Mouse (Mus musculus): ENCODE data around the gene Spag17.

Spag17 gene

DNA sequence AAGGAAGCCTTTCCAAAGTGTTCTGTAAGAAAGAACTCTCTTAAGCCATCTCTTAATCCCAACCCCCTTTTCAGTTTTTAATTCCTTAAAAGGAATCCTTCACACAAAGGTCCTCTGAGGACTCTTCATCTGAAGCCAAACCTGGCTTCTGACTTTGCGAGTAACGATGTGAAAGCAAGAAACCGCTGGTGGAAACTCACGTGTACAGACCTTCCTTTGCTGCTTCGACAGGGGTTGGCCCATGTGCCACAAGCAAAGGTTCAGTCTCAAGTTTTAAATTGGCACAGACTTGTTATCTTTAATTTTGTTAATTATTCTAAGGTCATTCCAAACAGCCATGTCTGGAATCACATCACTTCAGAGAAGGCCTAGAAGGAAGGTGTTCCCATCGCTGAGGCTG is 79.1 kb downstream of the Spag17 start:
- in situ Hi-C loops (cut with MboI): no loop called here

DNA sequence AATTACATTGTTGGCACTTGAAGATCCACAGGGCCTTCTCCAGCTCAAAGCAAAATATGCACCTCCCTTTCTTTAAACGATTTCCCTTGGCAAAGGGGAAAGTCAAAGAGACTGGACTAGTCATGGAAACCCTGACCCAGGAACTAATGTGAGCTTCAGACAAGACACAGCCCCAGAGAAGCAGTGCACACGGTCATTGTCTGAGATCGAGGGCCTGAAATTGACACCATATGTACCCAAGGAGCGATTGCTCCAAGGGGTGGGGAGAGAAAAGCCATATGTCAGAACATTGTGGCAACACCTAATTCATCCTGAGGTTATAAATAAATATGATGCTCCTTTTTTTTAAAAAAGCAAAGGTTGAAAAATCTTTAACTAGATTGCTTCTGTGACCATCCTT is 80.7 kb downstream of the Spag17 start:
- in situ Hi-C loops (cut with MboI): no loop called here

DNA sequence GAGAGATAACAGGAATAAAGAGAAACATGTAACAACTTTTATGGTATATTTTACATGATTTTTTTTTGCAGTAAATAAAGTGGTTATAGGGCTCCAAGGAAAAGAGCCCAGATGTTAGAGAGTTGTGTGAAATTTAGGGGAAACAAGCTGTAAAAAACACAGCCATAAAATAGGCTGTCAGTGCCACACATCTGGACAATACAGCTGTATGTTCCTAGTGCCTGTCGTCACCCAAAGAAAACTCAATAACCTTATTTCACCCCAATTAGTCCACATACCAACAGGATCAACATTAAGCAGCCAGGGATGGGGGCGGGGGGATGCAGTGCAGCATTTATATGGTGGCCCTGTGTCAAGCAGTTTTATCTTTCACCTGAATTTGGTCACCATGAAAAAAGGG is 81.1 kb downstream of the Spag17 start:
- in situ Hi-C loops (cut with MboI): no loop called here

DNA sequence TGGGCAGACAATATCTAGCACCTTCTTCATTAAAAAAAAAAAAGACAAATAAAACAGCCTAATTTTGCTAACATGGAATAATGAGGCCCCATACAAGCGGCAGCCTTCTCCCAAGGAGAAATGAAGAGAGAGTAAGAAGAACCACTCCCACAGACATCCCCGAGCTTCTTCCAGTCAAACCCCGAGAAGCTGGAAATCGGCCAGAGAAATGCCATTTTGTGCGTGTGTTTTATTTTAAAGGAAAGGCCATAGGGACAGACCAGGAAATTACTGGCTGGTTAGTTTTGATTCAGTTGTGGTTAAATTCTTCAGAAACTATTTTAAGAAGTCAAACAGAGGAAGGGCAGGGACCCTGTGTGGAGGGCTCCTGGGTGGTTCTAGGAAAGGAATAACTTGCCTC is 85.6 kb downstream of the Spag17 start:
- in situ Hi-C loops (cut with MboI): no loop called here

DNA sequence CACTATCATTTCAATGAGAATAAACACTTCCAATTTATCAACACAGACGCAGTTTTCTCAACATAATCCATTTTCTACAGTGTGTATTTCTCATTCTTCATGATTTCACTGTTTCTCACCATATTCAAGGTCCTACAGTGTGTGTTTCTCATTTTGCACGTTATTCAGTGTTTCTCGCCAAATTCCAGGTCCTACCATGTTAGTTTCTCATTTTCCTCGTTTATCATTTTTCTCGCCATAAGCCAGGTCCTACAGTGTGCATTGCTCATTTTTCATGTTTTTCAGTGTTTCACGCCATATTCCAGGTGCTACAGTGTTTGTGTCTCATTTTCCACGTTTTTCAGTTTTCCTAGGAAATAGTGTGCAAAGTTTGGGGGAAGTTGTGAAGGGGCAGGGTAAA is 95.8 kb downstream of the Spag17 start:
- in situ Hi-C loops (cut with MboI): no loop called here

DNA sequence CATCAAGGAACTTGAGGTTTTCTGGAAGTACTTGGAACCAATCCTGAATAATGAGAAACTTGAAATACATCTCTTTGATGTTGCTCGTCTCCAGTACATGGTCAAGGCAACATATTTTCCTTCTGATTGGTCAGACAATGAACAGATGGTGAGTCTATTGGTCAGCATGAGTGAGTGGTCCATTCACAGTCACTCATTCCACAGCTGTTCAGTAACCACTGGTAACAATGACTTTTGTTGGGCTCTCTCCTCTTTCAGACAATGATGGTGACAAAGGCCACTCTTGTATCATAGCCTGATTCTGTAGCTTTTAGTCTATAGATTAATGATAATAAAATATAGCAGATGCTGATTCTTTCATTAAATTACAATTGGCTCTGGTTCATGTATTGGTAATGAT is 119.5 kb downstream of the Spag17 start:
- in situ Hi-C loops (cut with MboI): no loop called here

DNA sequence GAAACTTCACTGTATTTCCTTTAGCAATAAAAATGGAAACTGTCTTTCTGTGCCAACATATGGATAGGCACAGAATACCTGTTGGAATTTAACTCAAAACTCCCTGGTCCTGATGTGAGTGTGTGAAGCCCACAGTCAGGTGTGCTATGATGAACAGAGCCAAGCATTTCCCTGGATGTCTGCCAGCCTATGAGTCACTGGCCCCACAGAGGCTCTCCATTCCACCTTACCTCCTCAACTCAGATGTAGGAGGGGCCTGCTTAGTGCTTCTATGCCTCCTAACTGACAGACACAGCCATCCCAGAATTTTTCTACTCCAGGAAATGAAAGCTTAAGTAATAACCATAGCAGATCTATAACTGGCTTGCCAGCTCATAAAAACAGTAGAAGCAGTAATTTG is 124.6 kb downstream of the Spag17 start:
- in situ Hi-C loops (cut with MboI): no loop called here

DNA sequence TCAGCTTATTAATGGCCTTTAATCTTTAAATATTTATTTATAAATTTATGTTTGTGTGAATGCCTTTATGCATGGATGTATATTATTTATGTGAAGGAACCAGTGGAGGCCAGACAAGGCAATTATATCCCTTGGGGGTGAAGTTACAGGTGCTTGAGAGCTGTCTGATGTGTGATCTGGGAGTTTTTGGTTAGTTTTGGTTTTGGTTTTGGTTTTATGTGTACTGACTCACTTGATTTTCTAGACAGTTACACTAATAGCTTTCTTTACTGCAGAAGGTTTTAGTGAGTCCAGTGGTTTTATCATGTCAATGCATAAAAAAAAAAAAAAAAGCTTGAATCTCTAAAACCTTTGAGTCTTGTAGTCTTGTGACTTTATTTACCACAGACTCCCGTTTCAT is 128.9 kb downstream of the Spag17 start:
- in situ Hi-C loops (cut with MboI): no loop called here

DNA sequence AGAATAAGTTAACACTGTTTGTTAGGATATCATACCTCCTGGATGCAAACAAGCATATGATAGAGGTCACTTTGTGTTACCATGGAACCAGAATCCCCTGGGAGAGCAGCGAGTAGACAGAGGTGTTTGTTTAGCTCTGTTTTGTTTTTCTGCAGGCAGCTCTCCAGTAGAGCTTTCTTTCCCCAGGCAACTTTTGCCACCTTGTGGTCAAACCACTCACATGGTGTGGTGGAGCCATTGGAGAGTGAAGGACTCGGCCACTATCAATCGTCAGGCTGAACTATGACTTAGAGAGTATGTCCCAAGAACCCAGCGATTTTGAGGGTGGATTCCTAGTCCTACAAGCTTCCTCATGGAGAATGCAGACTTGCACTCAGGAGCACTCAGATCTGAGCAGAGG is 146.1 kb downstream of the Spag17 start:
- in situ Hi-C loops (cut with MboI): no loop called here

DNA sequence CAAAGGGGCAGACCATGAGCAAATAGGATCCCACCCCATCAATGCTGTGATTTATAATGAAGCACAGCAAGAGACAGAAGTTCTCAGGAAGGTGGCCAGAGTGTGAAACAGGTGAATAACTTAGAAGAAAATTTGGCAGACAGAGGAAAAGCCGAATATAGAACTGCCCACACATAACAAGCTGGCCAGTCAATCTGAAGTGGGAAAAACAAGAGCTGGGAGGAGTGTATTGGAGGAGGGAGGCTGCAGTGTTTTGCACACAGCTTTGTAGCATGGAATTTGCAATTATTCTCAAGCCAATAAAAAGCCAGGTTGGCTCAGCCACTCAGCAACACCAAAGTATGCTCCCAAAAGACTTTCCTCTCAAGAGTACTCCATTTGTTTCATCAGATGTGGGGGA is 147.8 kb downstream of the Spag17 start:
- in situ Hi-C loops (cut with MboI): no loop called here

DNA sequence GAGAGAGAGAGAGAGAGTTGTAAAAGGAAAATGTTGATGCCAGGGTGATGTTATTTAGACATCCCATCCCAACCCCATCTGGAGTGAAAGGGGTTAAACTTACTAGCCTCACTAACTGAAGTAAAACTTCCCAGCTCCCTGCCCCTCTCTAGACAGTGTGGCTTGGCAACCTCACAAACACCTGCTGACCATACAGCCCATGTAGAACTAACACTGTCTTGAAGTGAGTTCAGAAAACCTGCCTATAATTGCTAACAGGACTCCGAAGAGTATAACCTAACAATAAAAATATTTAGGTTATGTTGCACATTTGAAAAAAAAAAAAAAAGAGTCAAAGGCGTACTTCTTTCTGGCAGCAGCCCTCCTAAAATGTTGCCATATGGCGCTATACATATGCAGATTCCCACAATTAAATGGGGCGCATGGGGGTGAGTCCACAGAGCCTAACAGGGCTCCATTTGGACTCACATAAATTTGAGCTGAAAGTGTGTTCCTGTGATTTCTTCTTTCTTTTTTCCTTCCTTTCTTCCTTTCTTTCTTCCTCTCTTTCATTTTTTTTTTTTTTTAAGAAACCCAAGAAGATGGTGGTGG is 149.3 kb downstream of the Spag17 start:
- in situ Hi-C loops (cut with MboI): no loop called here

DNA sequence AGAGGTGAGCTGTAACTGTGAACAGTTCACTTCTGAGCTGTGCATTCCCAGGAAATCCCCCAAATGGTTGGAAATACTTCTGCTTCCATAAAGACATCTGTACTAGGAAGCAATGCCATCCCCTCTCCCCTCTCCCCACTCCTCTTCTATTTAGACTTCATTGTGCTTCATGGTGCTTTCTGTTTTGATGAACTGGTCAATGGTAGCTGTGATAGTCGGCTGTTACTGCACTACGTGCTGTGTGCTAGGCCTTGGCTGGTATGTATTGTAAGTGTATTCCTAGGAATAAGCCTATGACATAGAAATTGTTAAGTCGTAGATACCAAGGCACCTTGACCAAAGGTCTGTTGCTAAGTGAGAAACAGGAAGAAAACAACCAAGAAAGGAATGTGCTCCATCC is 149.9 kb downstream of the Spag17 start:
- in situ Hi-C loops (cut with MboI): no loop called here

DNA sequence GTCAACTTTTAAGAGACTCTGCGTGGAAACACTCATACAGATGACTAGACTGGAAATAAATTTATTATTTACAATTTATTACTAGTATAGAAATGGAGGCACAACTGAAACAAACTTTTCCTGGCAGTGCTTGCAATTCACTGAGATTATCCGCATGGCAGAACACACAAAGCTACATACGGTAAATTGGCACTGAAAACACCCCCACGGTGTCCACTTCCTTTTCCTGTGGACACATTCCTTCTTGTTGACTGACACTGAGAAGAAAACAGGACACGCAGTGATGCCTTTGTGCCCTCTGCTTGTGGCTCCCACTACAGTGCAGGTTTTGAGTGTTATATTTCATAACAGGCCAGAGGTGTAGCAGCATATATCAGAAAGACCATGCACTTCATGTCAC is 151.6 kb downstream of the Spag17 start:
- in situ Hi-C loops (cut with MboI): no loop called here

DNA sequence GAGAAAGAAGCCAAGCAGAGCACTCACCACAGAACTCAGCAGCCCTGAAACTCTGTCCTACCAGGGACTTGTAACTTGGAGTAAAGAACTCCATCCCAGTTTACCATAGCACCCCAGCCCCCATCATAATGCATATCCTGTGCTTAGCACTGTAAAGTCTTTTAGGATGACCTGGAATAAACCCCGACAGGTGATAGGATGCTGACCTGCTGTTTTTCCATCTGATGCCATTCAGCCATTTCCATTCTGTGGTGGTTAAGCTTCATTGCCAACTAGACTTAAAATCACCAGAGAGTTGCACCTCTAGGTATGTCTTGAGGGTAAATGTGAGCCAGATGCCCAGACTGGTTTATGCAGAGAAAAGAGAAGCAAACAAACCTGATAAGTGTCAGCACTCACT is 189.2 kb downstream of the Spag17 start:
- in situ Hi-C loops (cut with MboI): no loop called here

DNA sequence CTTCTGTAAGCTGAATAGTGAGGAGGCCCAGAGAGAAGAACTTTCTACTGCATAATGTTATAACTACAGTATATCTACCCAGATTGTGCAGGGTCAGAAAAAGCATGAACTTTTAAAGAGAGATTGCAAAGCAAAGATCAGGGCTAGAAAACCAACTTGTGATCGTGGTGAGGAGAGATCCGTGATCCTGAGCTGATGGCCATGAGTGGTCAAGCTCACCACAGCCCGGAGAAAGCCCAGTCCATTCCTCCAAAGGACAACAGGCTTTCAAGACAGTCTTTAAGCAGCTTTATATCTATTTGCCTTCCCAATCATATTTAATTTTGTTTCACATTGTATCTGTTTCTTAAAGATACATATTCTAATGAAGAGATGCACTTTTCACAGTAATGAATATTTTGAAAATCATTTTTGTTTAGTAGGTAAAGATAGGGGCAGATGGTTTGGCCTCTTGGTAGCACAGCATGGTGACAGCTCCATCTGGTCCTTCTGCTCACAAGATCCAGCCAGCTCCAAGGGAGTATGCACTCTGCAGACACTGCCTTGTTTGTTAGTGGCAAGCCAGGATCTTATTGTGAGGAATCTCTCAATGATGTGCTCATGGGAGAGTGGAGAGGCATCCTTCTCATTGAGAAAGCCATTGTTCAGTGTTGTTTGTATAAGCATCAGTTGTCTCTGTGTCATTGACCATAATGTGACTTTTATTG is 217.3 kb downstream of the Spag17 start:
- in situ Hi-C loops (cut with MboI): no loop called here

DNA sequence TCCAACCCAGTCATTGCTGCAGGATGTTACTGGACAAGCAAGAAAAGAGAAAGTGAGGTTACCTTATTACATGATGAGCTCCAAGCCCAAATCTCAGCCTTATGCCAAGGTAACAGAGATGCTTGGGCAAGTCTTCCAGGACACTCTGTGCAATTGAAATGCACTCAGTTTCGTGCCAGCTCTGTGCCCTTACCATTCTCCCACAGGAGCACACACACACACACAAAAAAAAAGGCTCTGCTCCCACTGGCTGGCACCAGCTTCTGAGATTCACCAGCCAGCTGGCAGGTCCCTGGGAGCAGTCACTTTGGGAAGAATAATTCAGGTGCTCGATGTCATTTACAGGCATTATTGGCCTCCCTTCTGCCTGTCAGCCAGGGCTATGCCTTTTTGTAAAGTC is 221.5 kb downstream of the Spag17 start:
- in situ Hi-C loops (cut with MboI): no loop called here

DNA sequence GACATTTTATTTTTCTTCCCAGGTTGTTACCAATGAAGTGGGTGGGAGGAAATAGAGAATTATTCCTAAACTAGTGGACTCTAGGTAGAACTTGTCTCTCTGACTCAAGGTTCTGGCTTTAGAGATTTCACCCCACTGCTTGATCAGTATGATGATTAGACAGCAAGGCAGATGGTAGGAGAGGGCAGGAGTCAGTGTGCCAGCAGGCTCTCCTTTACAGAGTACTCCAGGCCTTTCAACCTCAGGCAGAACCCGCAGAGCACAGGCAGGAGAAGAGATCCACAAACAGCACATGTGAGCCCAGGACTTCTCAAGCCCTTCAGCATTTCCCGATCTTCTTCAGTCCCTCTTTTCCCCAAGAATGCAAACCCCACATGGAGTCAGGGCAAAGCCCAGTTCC is 233.5 kb downstream of the Spag17 start:
- in situ Hi-C loops (cut with MboI): no loop called here

DNA sequence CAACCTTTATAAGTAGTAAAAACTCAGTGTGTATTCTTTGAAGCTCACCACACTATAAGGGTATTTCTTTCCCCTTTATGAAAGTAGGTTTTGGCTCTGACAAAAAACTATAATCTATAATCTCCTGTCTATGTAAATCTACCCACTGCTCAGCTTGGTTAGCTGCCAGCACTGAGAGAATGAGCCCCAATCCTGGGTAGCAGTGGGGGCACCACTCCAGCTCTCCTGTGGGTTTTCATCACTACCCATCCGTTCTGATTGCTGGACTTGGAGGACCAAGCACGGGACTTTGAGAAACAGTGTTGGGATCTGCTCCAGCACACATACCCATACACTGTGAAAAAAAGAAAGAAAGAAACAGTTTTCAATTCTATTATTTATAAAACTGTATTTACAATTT is 236.8 kb downstream of the Spag17 start:
- in situ Hi-C loops (cut with MboI): no loop called here

DNA sequence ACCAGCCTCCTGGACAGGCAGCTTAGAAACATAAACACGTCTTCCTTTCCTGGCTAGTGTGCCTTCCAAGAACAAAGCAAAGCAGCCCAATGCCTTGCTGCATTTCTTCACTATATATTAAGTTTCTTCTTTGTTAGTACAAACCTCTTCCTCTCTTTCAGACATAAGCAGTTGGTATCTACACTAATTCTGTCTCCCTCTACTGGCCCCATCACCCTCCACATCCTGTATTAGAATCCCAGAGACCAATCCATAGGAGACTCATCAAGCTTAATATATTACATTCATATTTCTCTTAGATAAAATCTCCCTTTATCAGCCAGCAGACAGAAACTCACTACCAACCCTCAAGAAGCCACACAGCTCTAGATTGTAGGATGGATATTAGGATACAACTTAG is 237.2 kb downstream of the Spag17 start:
- in situ Hi-C loops (cut with MboI): no loop called here

DNA sequence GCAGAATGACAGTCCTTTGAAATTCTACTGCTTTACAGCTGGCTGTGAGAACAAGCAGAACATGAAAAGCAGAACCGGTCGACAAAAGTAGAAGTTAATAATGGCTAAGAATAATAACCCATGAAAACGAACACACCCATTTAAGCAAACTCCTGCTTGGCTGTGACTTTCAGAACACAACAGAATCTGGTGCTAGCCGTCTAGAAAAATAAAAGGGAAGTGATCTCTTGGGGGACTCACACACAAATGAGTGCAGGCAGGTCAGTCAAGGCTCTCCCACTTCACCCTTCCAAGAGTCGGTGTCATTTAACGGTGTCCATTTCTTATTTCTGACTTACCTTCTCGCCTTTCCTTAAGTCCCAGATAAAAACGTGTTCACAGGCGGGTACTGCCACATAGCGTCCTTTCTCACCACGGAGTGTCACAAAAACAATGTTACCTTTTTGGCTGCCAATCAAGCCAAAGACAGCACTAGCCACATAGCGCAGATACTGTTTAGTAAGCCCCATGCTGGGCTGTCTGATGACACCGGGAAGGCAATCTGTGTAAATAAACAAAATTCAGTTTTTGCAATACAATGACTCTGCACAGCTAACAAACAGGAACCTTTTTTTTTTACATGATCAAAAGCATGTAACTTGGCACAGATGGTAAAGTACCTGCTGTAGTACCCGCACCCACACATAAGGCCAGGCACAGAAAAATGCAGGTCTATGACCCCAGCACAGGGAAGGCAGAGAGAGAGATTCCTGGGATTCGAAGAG is 275.7 kb downstream of the Spag17 start:
- in situ Hi-C loops (cut with MboI): loop anchor here (25.0 kb wide), 1 partner anchor 1024 kb away; the partner anchor contains the start of gene Wars2

DNA sequence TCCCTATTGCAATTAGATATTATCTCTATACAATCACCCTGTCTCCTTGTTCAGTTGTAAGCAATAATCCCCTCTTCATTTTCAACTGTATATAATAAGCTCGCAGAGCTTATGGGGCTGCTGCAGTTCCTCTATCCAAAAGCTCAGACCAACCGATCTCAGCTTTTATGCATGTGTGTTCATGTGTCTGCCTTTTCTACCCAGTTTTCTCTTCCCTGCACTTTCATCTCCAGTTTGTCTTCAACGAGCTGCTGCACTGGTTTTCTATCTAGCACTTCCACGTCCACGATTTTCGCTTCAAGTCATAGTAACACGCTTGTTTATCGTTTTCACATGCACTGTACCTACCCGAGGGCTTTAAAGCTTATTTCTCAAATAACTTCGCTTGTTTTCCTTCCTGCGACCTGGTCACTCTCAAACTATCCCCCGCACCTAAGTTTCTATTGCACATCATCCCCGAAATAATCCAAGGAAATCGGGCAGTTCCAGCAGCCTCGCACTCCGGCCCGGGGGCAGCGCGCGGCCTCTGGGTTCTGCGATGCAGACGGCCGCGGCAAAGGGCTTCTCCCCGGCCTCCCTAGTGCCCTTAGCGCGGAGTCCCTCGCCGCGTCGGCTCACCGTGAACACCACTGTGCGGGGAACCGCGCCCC is 276.6 kb downstream of the Spag17 start:
- in situ Hi-C loops (cut with MboI): loop anchor here (25.0 kb wide), 1 partner anchor 1024 kb away; the partner anchor contains the start of gene Wars2

DNA sequence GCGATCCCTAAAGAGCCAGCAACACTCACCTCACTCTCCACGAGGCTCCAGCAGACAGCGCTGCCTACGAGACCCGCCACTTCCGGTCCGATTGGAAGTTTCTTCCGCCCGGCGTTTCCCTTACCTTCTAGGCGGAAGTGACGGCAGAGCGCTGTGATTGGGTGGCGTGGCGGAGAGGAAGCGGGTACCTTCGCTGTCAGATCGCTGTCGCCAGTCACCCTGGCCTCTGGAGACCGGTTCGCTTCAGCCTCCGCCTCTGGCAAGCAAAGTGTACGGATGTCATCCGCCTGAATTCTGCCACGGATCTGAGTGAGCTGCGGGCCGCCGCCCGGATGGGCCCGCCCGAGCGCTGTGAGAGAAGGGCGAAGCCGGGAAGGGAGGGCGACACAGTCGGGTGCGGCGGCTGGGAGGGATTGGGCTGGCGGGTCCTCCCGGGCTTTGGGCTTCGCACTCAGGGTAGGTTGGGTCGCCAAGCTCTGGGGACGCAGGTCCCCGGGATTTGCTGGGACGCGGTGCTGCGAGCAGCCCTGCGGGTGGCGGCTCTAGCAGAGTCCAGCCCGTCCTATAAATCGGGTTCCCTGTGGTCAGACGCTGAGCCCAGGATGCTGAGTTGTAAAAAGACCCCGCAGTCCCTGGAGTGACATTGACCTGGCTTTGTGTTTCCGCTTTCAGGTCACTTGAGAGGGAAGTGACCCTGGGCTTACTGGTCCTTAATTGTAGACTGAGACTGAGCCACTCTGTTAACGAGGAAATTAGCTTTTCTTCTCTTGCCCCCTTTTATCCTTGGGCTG is 277.3 kb downstream of the Spag17 start, which contains the start of the genes Gdap2 and Wdr3:
Gene Gdap2 (plus strand): TSS at position 67 of the 791 bp plus-strand sequence.
Gene Wdr3 (minus strand): TSS at position 93 of the 791 bp plus-strand sequence.
- in situ Hi-C loops (cut with MboI): loop anchor here (25.0 kb wide), 1 partner anchor 1025 kb away; the partner anchor contains the start of gene Wars2

Data from mature B cell (primary cell).